Mouse (Mus musculus): ENCODE measurements at regions not wholly inside any gene's neighbourhood (a gene's known extent, or its start where the extent isn't known, plus 50 kb on each side); places are given as distances from the start of the nearest gene placed in this dataset.

DNA sequence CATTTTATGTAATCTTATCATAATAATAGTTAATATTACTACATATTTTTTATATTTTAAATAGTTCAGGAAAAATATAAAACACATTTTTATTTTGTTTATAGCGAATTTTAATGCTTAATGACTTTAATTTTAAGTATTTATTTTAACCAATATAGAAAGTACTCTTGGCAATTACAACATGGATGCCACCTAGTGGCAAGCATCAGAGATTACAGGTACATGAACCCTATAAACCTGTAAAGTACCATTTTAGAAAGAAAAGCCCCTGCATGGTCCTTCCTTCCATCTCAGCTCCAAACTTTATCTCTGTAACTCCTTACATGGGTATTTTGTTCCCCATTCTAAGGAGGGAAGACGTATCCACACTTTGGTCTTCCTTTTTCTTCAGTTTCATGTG, 4328.9 kb upstream of the Gm7489 start:
- no peaks in the 10 kb centered on the region for H3K4me1 ChIP-seq (replicated peaks; ENCODE audit: low read depth, low read length)
- TF ChIP-seq NANOG (IDR thresholded peaks at IDR 0.05; ENCODE audit: borderline replicate concordance, low read length) (no peak), POU5F1 (IDR thresholded peaks at IDR 0.05; ENCODE audit: borderline replicate concordance, low read length) (no peak), CTCF (conservative IDR thresholded peaks at IDR 0.05; ENCODE audit: low read length) (peak; percentile 52)
- no peak overlapping the region for H3K4me3 ChIP-seq (replicated peaks; ENCODE audit: low read length)
- H3K9me3 ChIP-seq (ENCODE audit: low read length) = no peaks in the 10 kb centered on the region
- H3K27me3 ChIP-seq (ENCODE audit: insufficient read depth, low read length) = no peaks in the 10 kb centered on the region
- no peaks in the 10 kb centered on the region for H3K36me3 ChIP-seq (ENCODE audit: insufficient read depth, low read length)

DNA sequence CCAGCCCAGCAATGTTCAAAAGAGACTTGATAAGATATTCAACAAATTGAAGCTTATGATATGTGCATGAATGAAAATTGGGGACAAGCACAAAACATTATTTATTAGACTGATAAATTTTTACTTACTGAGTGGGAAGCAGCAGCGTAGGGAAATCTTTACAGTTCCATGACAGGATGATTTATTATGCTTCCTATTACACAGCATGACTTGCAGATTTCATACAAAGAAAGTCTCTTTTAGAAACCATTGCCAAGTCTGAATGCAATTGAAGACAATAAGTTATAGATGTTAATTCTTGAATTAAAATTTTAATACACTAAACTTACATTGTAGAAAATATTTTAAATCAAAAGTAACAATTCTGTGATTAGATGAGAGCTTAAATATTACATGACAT, 4324.3 kb upstream of the Gm7489 start:
- H3K4me1 ChIP-seq (replicated peaks; ENCODE audit: low read depth, low read length) = no peaks in the 10 kb centered on the region
- H3K4me3 ChIP-seq (replicated peaks; ENCODE audit: low read length) = no peak overlapping the region
- no peaks in the 10 kb centered on the region for H3K36me3 ChIP-seq (ENCODE audit: insufficient read depth, low read length)
- H3K27me3 ChIP-seq (ENCODE audit: insufficient read depth, low read length) = no peaks in the 10 kb centered on the region
- no peaks in the 10 kb centered on the region for H3K9me3 ChIP-seq (ENCODE audit: low read length)
- TF ChIP-seq NANOG (IDR thresholded peaks at IDR 0.05; ENCODE audit: borderline replicate concordance, low read length) (no peak), POU5F1 (IDR thresholded peaks at IDR 0.05; ENCODE audit: borderline replicate concordance, low read length) (no peak), CTCF (conservative IDR thresholded peaks at IDR 0.05; ENCODE audit: low read length) (no peak)

DNA sequence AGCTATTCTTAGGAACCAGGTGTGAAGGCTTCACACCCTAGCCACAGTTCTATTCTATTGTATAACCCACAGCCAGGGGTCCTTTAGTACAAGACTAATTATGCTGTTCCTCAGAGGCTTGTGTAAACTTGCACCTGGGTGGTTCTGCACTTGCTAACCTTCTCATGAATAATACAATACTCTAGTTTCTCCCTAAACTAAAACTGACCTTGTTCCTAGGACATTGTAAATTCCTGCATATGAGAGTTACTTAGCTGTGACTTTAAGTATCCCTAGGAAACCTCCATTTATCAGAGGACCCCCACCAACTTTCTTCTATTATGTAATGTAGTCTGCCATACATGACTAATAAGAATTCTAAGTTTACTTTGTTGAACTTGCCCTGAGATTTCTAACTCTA, 4295.9 kb upstream of the Gm7489 start:
- no peak for TF ChIP-seq NANOG (IDR thresholded peaks at IDR 0.05; ENCODE audit: borderline replicate concordance, low read length)
- no peak for TF ChIP-seq POU5F1 (IDR thresholded peaks at IDR 0.05; ENCODE audit: borderline replicate concordance, low read length)
- no peak for TF ChIP-seq CTCF (conservative IDR thresholded peaks at IDR 0.05; ENCODE audit: low read length)
- Histone ChIP-seq H3K4me1 (replicated peaks; ENCODE audit: low read depth, low read length) (no peaks in the 10 kb centered on the region), H3K4me3 (replicated peaks; ENCODE audit: low read length) (no peak overlapping the region), H3K9me3 (ENCODE audit: low read length) (peaks cover 14% of the 10 kb centered on the region), H3K36me3 (ENCODE audit: insufficient read depth, low read length) (no peaks in the 10 kb centered on the region), H3K27me3 (ENCODE audit: insufficient read depth, low read length) (no peaks in the 10 kb centered on the region)

DNA sequence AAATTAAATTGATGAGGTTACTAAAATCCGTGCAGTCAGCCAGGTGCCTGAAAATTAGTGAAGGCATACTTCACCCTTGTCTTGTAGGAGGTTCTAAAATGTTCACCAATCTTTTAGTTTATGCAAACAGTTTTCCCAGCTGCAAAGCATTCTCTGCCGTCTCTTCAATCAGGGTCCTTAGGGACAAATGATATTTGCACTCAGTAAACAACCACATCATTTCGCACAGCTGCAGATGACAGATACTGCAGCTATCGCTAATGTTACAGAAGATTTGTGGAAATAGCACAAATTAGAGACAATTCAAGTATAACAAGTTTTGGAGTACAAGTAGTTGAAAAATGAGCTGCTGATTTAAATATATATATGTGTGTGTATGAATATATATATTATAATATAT, 4270.8 kb upstream of the Gm7489 start:
- Histone ChIP-seq H3K36me3 (ENCODE audit: insufficient read depth, low read length) (no peaks in the 10 kb centered on the region), H3K27me3 (ENCODE audit: insufficient read depth, low read length) (no peaks in the 10 kb centered on the region), H3K4me3 (replicated peaks; ENCODE audit: low read length) (no peak overlapping the region), H3K4me1 (replicated peaks; ENCODE audit: low read depth, low read length) (no peaks in the 10 kb centered on the region), H3K9me3 (ENCODE audit: low read length) (peaks cover 3% of the 10 kb centered on the region; the same call in 1 of the 2 replicates)
- no peak for TF ChIP-seq POU5F1 (IDR thresholded peaks at IDR 0.05; ENCODE audit: borderline replicate concordance, low read length)
- no peak for TF ChIP-seq CTCF (conservative IDR thresholded peaks at IDR 0.05; ENCODE audit: low read length)
- TF ChIP-seq NANOG (IDR thresholded peaks at IDR 0.05; ENCODE audit: borderline replicate concordance, low read length) = no peak

DNA sequence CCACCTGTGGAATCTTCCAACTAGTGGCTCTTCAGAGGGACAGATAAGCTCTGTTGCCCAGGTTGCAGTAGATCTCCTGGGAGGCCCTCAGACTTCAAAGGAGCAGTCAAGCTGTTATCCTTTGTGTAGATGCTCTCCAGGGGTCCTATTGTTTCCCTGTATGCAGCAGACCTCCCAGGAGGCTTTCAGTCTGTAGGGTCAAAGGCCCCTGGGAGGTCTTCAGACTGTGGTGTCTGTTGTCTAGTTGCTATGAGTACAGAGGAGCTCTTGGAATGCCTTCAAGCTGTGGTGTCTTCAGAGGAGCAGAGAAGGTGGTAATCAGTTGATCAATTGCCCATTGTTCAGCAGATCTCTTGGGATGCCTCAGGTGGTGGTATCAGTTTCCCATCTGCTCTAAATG, 4237.3 kb upstream of the Gm7489 start:
- Histone ChIP-seq H3K9me3 (ENCODE audit: low read length) (peaks cover 7% of the 10 kb centered on the region), H3K36me3 (ENCODE audit: insufficient read depth, low read length) (no peaks in the 10 kb centered on the region), H3K27me3 (ENCODE audit: insufficient read depth, low read length) (no peaks in the 10 kb centered on the region), H3K4me1 (replicated peaks; ENCODE audit: low read depth, low read length) (no peaks in the 10 kb centered on the region), H3K4me3 (replicated peaks; ENCODE audit: low read length) (no peak overlapping the region)
- TF ChIP-seq NANOG (IDR thresholded peaks at IDR 0.05; ENCODE audit: borderline replicate concordance, low read length) (no peak; the same call in 1 of the 2 replicates), CTCF (conservative IDR thresholded peaks at IDR 0.05; ENCODE audit: low read length) (no peak), POU5F1 (IDR thresholded peaks at IDR 0.05; ENCODE audit: borderline replicate concordance, low read length) (no peak)

DNA sequence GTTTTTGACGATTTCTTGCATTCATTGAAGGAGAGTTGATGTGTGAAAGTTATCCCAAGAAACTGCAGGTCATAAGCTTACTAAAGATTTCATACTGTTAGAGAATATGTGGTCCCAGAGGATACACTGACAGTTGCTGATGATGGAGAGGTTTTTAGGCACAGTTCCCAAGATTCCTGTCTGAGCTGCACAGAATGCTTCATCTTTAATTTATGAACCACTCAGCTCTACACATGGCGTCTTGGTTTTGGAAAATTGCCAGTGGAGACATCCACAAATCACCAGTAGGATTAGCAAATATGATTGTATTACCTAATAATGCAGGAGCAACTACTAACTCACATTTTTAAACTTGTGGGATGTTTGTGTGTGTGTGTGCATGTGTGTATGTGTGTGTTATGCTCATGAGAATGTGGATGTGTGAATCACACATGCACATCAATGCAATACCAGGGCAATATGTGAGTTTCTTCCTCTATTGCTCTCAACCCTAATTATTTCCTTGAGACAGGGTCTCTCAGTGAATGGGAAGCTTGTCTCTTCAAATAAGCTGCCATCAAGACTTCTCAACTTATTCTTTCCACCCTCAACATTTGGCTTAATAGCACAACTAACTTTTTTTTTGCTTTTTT, 4234.0 kb upstream of the Gm7489 start:
- no peaks in the 10 kb centered on the region for H3K4me1 ChIP-seq (replicated peaks; ENCODE audit: low read depth, low read length)
- H3K27me3 ChIP-seq (ENCODE audit: insufficient read depth, low read length) = no peaks in the 10 kb centered on the region
- peaks cover 7% of the 10 kb centered on the region for H3K9me3 ChIP-seq (ENCODE audit: low read length)
- TF ChIP-seq NANOG (IDR thresholded peaks at IDR 0.05; ENCODE audit: borderline replicate concordance, low read length) (no peak), POU5F1 (IDR thresholded peaks at IDR 0.05; ENCODE audit: borderline replicate concordance, low read length) (no peak), CTCF (conservative IDR thresholded peaks at IDR 0.05; ENCODE audit: low read length) (no peak)
- no peak overlapping the region for H3K4me3 ChIP-seq (replicated peaks; ENCODE audit: low read length)
- H3K36me3 ChIP-seq (ENCODE audit: insufficient read depth, low read length) = no peaks in the 10 kb centered on the region

DNA sequence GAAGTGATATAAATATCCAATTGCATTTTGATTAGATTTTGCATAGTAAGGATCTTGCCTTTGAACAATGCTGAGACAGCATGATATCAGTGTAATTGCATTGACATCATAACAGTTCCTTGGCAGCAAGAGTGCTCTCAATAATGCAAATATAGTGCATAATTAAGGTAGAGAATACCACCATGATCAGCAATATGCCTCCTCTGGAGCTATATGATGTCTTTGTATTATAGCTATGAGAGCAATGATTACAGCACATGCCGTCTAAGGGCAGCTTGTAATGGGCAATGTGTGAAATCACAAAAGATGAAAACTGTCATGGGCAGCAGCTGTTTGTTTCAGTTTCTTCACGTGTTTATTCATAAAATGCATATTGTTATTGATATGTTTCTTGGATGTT, 4231.0 kb upstream of the Gm7489 start:
- Histone ChIP-seq H3K27me3 (ENCODE audit: insufficient read depth, low read length) (no peaks in the 10 kb centered on the region), H3K4me1 (replicated peaks; ENCODE audit: low read depth, low read length) (no peaks in the 10 kb centered on the region), H3K4me3 (replicated peaks; ENCODE audit: low read length) (no peak overlapping the region), H3K36me3 (ENCODE audit: insufficient read depth, low read length) (no peaks in the 10 kb centered on the region), H3K9me3 (ENCODE audit: low read length) (no peaks in the 10 kb centered on the region)
- TF ChIP-seq NANOG (IDR thresholded peaks at IDR 0.05; ENCODE audit: borderline replicate concordance, low read length) (no peak), CTCF (conservative IDR thresholded peaks at IDR 0.05; ENCODE audit: low read length) (no peak), POU5F1 (IDR thresholded peaks at IDR 0.05; ENCODE audit: borderline replicate concordance, low read length) (no peak)

DNA sequence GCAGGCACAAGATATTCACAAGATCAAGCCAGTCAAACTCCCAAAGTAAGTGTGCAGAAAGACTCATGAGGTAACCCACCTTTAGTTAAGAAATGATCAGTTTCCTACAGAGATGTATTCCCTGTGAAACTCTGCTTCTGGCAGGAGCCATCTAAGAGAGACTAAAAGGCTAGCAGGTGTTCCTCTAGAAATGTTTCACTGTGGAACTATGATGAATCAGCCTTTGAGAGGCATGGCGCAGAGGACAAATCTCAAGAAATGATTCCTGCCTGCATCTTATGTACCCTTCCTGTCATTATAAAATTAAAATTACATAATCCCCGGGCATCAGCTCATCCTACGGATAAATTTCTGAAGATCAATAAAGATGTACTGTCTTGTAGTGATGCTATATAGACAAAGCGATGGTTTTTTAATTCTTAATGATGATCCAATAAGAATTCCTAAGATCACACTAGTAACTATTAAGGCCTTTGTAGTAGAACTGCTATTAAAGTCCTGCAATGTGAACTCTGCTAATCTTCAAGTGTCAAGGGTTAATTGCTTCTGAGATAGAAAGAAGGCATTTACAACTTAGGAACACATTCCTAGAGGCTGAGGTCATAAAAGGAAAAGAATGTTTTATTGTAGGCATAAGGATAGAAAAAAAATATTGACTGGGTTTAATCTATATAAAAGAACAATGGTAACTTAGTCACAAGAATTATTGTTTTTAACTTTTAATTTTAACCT, 4219.7 kb upstream of the Gm7489 start:
- H3K4me3 ChIP-seq (replicated peaks; ENCODE audit: low read length) = no peak overlapping the region
- no peaks in the 10 kb centered on the region for H3K4me1 ChIP-seq (replicated peaks; ENCODE audit: low read depth, low read length)
- TF ChIP-seq POU5F1 (IDR thresholded peaks at IDR 0.05; ENCODE audit: borderline replicate concordance, low read length) (no peak), CTCF (conservative IDR thresholded peaks at IDR 0.05; ENCODE audit: low read length) (no peak), NANOG (IDR thresholded peaks at IDR 0.05; ENCODE audit: borderline replicate concordance, low read length) (no peak)
- H3K36me3 ChIP-seq (ENCODE audit: insufficient read depth, low read length) = no peaks in the 10 kb centered on the region
- no peaks in the 10 kb centered on the region for H3K9me3 ChIP-seq (ENCODE audit: low read length)
- H3K27me3 ChIP-seq (ENCODE audit: insufficient read depth, low read length) = no peaks in the 10 kb centered on the region
